Mouse (Mus musculus): ENCODE measurements at regions not wholly inside any gene's neighbourhood (a gene's known extent, or its start where the extent isn't known, plus 50 kb on each side); places are given as distances from the start of the nearest gene placed in this dataset.

- 90% methylated on average over 5 of the region's 5 CpGs for WGBS
- Histone ChIP-seq H3K4me3 (ENCODE audit: low read depth, low read length) (no peak overlapping the region), H3K36me3 (ENCODE audit: control insufficient read depth, insufficient read depth, low read length) (no peaks in the 10 kb centered on the region), H3K27me3 (ENCODE audit: control insufficient read depth, insufficient read depth, low read length) (no peaks in the 10 kb centered on the region), H3K4me1 (ENCODE audit: control insufficient read depth, insufficient read depth, low read length) (no peaks in the 10 kb centered on the region), H3K4me2 (replicated peaks; ENCODE audit: low read depth, low read length) (no peak overlapping the region), H3K9ac (replicated peaks; ENCODE audit: low read depth, low read length) (no peak overlapping the region), H3K27ac (ENCODE audit: low read length) (no peak overlapping the region), H3K9me3 (ENCODE audit: control insufficient read depth, low read depth, low read length) (no peaks in the 10 kb centered on the region)
- no peak for ATAC-seq (ENCODE audit: insufficient number of reproducible peaks, insufficient read depth, low FRiP score, low read depth)
Observed at GRCm38 (mm10) chr14:87312318-87312717, 104.1 kb upstream of the Tdrd3 start.

GRCm38 (mm10) chr14:87314999-87315732, 101.3 kb upstream of the Tdrd3 start:
- Histone ChIP-seq H3K27ac (ENCODE audit: low read length) (no peak overlapping the region), H3K9ac (replicated peaks; ENCODE audit: low read depth, low read length) (no peak overlapping the region), H3K27me3 (ENCODE audit: control insufficient read depth, insufficient read depth, low read length) (no peaks in the 10 kb centered on the region), H3K4me3 (ENCODE audit: low read depth, low read length) (no peak overlapping the region), H3K4me1 (ENCODE audit: control insufficient read depth, insufficient read depth, low read length) (no peaks in the 10 kb centered on the region), H3K9me3 (ENCODE audit: control insufficient read depth, low read depth, low read length) (no peaks in the 10 kb centered on the region), H3K4me2 (replicated peaks; ENCODE audit: low read depth, low read length) (no peak overlapping the region), H3K36me3 (ENCODE audit: control insufficient read depth, insufficient read depth, low read length) (no peaks in the 10 kb centered on the region)
- WGBS: 22% methylated on average over 6 of the region's 6 CpGs
- 0 out of 2 replicates have a peak, but pooled peaks have one; percentile 14 for ATAC-seq (ENCODE audit: insufficient number of reproducible peaks, insufficient read depth, low FRiP score, low read depth)

GRCm38 (mm10) chr14:87327841-87328240, 88.6 kb upstream of the Tdrd3 start:
- no peak overlapping the region for H3K9ac ChIP-seq (replicated peaks; ENCODE audit: low read depth, low read length)
- WGBS: 37% methylated on average over 1 of the region's 1 CpGs
- no peak for ATAC-seq (ENCODE audit: insufficient number of reproducible peaks, insufficient read depth, low FRiP score, low read depth)

GRCm38 (mm10) chr14:87337950-87338526, 78.4 kb upstream of the Tdrd3 start:
- Histone ChIP-seq H3K4me1 (ENCODE audit: control insufficient read depth, insufficient read depth, low read length) (no peaks in the 10 kb centered on the region), H3K9me3 (ENCODE audit: control insufficient read depth, low read depth, low read length) (no peaks in the 10 kb centered on the region), H3K9ac (replicated peaks; ENCODE audit: low read depth, low read length) (no peak overlapping the region), H3K36me3 (ENCODE audit: control insufficient read depth, insufficient read depth, low read length) (no peaks in the 10 kb centered on the region), H3K27me3 (ENCODE audit: control insufficient read depth, insufficient read depth, low read length) (no peaks in the 10 kb centered on the region), H3K4me3 (ENCODE audit: low read depth, low read length) (no peak overlapping the region), H3K27ac (ENCODE audit: low read length) (no peak overlapping the region), H3K4me2 (replicated peaks; ENCODE audit: low read depth, low read length) (no peak overlapping the region)
- ATAC-seq (ENCODE audit: insufficient number of reproducible peaks, insufficient read depth, low FRiP score, low read depth): no peak
- WGBS: 70% methylated on average over 8 of the region's 8 CpGs

More at GRCm38 (mm10) chr14:87327841-87328240, 88.6 kb upstream of the Tdrd3 start:
- H3K4me1 ChIP-seq (ENCODE audit: control insufficient read depth, insufficient read depth, low read length): no peaks in the 10 kb centered on the region
- no peak overlapping the region for H3K4me3 ChIP-seq (ENCODE audit: low read depth, low read length)
- no peaks in the 10 kb centered on the region for H3K27me3 ChIP-seq (ENCODE audit: control insufficient read depth, insufficient read depth, low read length)
- H3K9me3 ChIP-seq (ENCODE audit: control insufficient read depth, low read depth, low read length): no peaks in the 10 kb centered on the region
- no peak overlapping the region for H3K27ac ChIP-seq (ENCODE audit: low read length)
- no peaks in the 10 kb centered on the region for H3K36me3 ChIP-seq (ENCODE audit: control insufficient read depth, insufficient read depth, low read length)
- H3K4me2 ChIP-seq (replicated peaks; ENCODE audit: low read depth, low read length): no peak overlapping the region

GRCm38 (mm10) chr14:87344540-87344939, 71.9 kb upstream of the Tdrd3 start:
- Histone ChIP-seq H3K27me3 (ENCODE audit: control insufficient read depth, insufficient read depth, low read length) (no peaks in the 10 kb centered on the region), H3K9me3 (ENCODE audit: control insufficient read depth, low read depth, low read length) (no peaks in the 10 kb centered on the region), H3K27ac (ENCODE audit: low read length) (no peak overlapping the region), H3K36me3 (ENCODE audit: control insufficient read depth, insufficient read depth, low read length) (no peaks in the 10 kb centered on the region), H3K9ac (replicated peaks; ENCODE audit: low read depth, low read length) (no peak overlapping the region), H3K4me3 (ENCODE audit: low read depth, low read length) (no peak overlapping the region), H3K4me2 (replicated peaks; ENCODE audit: low read depth, low read length) (no peak overlapping the region), H3K4me1 (ENCODE audit: control insufficient read depth, insufficient read depth, low read length) (no peaks in the 10 kb centered on the region)
- no peak for ATAC-seq (ENCODE audit: insufficient number of reproducible peaks, insufficient read depth, low FRiP score, low read depth)
- WGBS: 80% methylated on average over 1 of the region's 1 CpGs

- no peak for ATAC-seq (ENCODE audit: insufficient number of reproducible peaks, insufficient read depth, low FRiP score, low read depth)
- H3K4me1 ChIP-seq (ENCODE audit: control insufficient read depth, insufficient read depth, low read length): no peaks in the 10 kb centered on the region
- no peaks in the 10 kb centered on the region for H3K36me3 ChIP-seq (ENCODE audit: control insufficient read depth, insufficient read depth, low read length)
- 93% methylated on average over 3 of the region's 3 CpGs for WGBS
- H3K9ac ChIP-seq (replicated peaks; ENCODE audit: low read depth, low read length): no peak overlapping the region
- H3K9me3 ChIP-seq (ENCODE audit: control insufficient read depth, low read depth, low read length): no peaks in the 10 kb centered on the region
- no peak overlapping the region for H3K4me3 ChIP-seq (ENCODE audit: low read depth, low read length)
- no peak overlapping the region for H3K4me2 ChIP-seq (replicated peaks; ENCODE audit: low read depth, low read length)
- no peaks in the 10 kb centered on the region for H3K27me3 ChIP-seq (ENCODE audit: control insufficient read depth, insufficient read depth, low read length)
- H3K27ac ChIP-seq (ENCODE audit: low read length): no peak overlapping the region
Observed at GRCm38 (mm10) chr14:87346812-87347211, 69.6 kb upstream of the Tdrd3 start.

GRCm38 (mm10) chr14:87348825-87349224, 67.6 kb upstream of the Tdrd3 start:
- 71% methylated on average over 3 of the region's 3 CpGs for whole genome bisulfite sequencing
- Histone ChIP-seq H3K9me3 (ENCODE audit: control insufficient read depth, low read depth, low read length) (no peaks in the 10 kb centered on the region), H3K9ac (replicated peaks; ENCODE audit: low read depth, low read length) (no peak overlapping the region), H3K36me3 (ENCODE audit: control insufficient read depth, insufficient read depth, low read length) (no peaks in the 10 kb centered on the region), H3K4me2 (replicated peaks; ENCODE audit: low read depth, low read length) (no peak overlapping the region), H3K4me3 (ENCODE audit: low read depth, low read length) (no peak overlapping the region), H3K4me1 (ENCODE audit: control insufficient read depth, insufficient read depth, low read length) (no peaks in the 10 kb centered on the region), H3K27me3 (ENCODE audit: control insufficient read depth, insufficient read depth, low read length) (no peaks in the 10 kb centered on the region), H3K27ac (ENCODE audit: low read length) (no peak overlapping the region)
- no peak for ATAC-seq (ENCODE audit: insufficient number of reproducible peaks, insufficient read depth, low FRiP score, low read depth)

GRCm38 (mm10) chr14:87365793-87366192, 50.6 kb upstream of the Tdrd3 start:
- 92% methylated on average over 2 of the region's 2 CpGs for WGBS
- Histone ChIP-seq H3K4me2 (replicated peaks; ENCODE audit: low read depth, low read length) (no peak overlapping the region), H3K27me3 (ENCODE audit: control insufficient read depth, insufficient read depth, low read length) (no peaks in the 10 kb centered on the region), H3K9ac (replicated peaks; ENCODE audit: low read depth, low read length) (no peak overlapping the region), H3K36me3 (ENCODE audit: control insufficient read depth, insufficient read depth, low read length) (no peaks in the 10 kb centered on the region), H3K4me1 (ENCODE audit: control insufficient read depth, insufficient read depth, low read length) (no peaks in the 10 kb centered on the region), H3K27ac (ENCODE audit: low read length) (no peak overlapping the region), H3K4me3 (ENCODE audit: low read depth, low read length) (no peak overlapping the region), H3K9me3 (ENCODE audit: control insufficient read depth, low read depth, low read length) (no peaks in the 10 kb centered on the region)
- no peak for ATAC-seq (ENCODE audit: insufficient number of reproducible peaks, insufficient read depth, low FRiP score, low read depth)
